Mouse (Mus musculus) T-helper 17 cell (primary cell): ENCODE measurements around the gene Ppm1l.
"Not testable (repeated sequence)": the region's sequence is repeated elsewhere in the genome, so short reads cannot be mapped to it uniquely, and the experiment has no call there.

ENCODE experiments used
- in situ Hi-C, 2 experiments: fragments of 300-600 bp; cut with MboI, MseI; formaldehyde crosslinking; loops; 1 replicate in 1 of 2; 2 replicates in 1 of 2; pipeline ENCODE4 v1.15.1; 2025; ENCODE audit warnings: high pct_unique_total_duplicates in 2 of 2

The Ppm1l gene

GRCm38 (mm10) chr3:69527384-69527783, 210.7 kb downstream of the Ppm1l start:
- in situ Hi-C loops = loop anchor here in 1 of 2 experiments (5.0 kb wide), 1 partner anchor 80 kb away; no protein-coding TSS in a partner anchor

DNA sequence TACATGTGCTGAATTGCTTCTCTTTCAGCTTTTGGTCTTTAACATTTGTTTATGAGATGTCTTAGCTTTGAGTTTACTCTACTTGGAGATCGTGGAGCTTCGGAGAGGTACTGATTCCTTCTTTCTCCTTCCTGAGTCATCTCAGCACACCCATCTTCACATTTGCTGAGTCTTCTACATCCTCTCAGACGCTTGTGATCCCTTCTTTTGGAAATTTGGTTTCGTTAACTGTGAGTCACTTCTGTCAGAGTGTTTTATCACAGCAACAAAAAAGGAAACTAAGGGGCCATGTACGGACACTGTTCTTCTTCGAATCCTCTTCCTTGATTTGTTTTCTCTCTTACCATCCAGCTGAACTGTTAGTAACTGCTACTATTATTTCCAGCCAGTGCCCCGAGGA, 212.9 kb downstream of the Ppm1l start:
- in situ Hi-C loops = loop anchor here in 1 of 2 experiments (5.0 kb wide), 1 partner anchor 82 kb away; no protein-coding TSS in a partner anchor

GRCm38 (mm10) chr3:69531511-69531910, 214.8 kb downstream of the Ppm1l start:
- in situ Hi-C loops = no loop called here

DNA sequence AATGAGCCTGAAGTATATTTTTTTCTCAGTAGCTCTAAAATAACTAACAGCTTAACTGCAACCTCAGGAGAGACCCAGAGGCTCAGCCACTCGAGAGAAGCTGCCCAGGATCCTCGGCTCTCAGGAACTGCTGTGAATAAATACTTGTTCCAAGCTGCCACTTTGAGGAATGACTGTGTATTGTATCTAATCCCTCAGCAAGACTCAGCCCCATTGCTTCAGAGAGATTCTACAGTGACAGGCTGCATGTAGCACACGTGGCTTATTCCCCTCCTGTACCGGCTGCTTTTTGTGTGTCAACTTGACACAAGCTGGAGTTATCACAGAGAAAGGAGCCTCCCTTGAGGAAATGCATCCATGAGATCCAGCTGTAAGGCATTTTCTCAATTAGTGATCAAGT, 216.0 kb downstream of the Ppm1l start:
- in situ Hi-C loops = no loop called here

DNA sequence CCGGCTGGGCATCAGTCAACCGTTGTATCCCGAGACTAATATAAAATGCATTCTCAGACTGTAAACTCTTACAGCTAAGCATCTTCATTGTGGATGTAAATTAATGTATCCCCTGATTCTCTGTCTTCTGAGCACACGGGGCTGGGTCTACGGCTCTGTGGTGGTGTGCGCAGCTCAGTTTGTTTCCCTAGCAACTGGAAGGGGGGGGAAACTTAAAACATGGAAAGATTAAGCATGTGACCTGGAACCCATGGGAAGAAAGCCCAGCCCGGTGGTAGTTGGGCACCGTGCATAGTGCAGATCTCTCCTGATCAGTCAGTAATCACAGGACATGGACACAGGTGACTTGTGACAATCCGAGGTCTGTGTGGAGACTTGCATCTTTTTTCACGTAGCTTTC, 218.8 kb downstream of the Ppm1l start:
- in situ Hi-C loops = no loop called here

DNA sequence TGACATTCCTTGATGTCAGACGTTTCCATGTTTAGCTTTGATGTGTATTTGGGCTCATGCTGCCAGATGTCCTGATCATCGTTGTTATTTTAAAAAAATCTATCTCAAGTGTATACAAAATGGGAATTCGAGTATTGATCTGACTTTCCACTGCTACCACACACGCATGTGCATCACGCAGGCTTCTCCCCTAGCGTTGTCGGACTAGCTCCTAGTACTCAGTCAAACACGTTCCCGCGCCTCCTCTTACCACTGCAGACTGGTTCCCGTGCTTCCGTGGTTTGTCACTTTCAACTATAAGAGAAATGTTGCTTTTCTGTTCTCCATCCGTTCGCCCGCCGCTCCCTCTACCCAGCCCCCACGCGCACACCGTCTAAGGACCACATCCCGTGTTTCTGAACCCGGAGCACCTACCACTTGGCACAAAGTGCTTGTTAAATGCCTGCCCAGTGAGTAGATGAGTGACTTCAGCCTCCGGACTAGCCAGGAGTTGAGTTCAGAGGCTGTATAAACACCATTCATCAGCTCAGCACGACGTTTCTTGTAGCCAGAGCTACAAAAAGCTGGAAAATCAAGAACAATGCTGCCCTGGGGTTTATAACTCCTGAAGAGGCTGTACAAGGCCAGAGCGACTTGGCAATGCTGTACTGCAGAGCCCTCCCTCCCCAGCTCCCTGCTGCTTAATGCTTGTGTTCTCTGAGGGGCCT, 219.4 kb downstream of the Ppm1l start:
- in situ Hi-C loops = no loop called here

- in situ Hi-C loops = no loop called here
These were observed 226.3 kb downstream of the Ppm1l start for GRCm38 (mm10) chr3:69542962-69543361.

- in situ Hi-C loops = no loop called here
These were observed 227.1 kb downstream of the Ppm1l start for GRCm38 (mm10) chr3:69543730-69544129.

DNA sequence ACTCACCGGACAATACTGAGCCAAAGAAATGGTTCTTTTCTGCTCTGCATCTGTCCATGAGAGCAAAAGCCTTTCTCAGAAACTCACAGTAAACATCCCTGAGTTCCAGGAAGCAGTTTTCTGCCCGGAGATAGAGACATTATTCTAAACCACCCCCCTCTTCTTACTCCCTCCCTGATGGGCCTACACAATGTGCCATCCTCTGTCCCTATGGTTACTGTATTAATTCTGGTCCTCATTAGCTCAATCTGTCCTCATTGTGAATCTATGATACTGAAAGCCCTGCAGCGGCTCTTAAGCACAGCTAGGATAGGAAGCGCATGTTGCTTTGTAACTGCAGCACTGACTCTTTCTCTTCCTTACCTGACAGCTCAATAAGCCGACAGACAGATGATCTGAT, 228.4 kb downstream of the Ppm1l start:
- in situ Hi-C loops = no loop called here

GRCm38 (mm10) chr3:69548704-69549455, 232.2 kb downstream of the Ppm1l start:
- in situ Hi-C loops = no loop called here

GRCm38 (mm10) chr3:69549602-69550001, 232.9 kb downstream of the Ppm1l start:
- in situ Hi-C loops = no loop called here

DNA sequence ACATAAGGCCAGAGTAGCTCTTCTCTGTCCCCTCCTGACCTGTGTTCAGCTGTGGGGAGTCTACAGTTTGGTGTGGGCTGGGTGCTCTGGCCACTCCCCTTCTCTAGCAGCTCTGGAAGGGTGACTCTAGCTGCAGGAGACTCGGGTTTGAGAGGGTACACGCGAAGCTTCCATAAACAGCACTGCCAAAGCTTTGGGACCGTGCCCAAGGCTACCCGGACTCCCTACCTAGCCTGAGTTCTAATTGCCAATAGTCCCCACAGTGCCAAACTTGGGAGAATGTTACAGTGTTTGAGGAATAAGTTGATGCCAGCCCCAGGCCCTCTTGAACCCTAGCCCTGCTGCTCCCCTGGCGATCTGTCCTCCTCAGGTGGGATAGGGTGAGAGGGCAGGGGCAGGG, 238.8 kb downstream of the Ppm1l start:
- in situ Hi-C loops = no loop called here

GRCm38 (mm10) chr3:69556092-69556778, 239.6 kb downstream of the Ppm1l start:
- in situ Hi-C loops = no loop called here

DNA sequence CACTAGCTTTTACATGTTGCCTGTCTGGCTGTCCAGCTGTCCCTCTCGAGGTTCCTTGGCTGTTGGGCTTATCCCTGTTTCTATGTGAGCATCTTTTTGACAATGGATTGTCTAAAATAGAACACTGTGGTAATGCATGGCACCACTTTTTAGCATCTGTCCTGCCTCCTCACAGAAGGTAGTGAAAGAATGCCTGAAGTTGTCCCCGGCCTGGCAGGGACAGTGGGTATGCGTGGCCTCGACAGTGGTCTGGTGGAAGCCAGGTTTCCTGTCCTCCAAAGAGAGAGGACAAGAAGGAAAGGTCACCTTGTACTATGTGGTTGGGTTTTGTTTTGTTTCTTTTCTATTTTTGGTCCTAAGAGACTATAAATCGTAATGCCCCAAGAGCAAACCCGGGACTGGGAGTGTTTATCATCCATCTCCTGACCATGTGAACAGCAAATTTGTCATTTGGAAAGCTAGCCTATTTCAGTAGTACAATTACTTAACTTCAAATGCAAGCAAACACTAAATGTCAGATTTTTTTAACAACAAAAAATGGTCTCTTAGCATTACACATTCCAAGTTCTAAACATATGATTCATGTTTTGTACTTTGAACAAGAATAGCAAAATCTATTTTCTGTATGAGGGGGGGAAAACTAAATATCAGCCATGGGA, 242.8 kb downstream of the Ppm1l start:
- in situ Hi-C loops = no loop called here

- in situ Hi-C loops = no loop called here
These were observed 243.3 kb downstream of the Ppm1l start for GRCm38 (mm10) chr3:69559975-69560330.

- in situ Hi-C loops = no loop called here
These were observed 245.0 kb downstream of the Ppm1l start for GRCm38 (mm10) chr3:69561686-69562085.

DNA sequence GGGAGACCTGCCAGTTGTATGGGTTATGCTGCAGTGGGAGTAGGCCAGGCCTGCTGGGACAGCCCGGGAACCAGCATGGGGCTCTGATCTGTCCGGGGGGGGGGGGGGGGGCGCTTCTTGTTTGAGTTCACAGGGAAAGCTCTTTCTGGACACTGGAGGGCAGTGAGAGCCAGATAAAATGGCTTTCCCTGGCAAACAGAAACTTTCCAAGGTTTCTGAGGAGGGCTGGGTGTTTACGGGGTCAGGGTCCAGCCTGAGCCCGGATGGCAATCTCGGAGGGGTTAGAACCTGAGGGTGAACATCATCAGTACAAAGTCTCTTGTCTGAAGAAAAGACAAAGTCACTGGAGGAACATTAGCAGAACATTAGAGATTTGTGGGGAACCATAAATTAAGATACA, 246.7 kb downstream of the Ppm1l start:
- in situ Hi-C loops = no loop called here

- in situ Hi-C loops = not testable (repeated sequence)
These were observed 248.9 kb downstream of the Ppm1l start for GRCm38 (mm10) chr3:69565586-69565985.

GRCm38 (mm10) chr3:69572561-69572960, 255.9 kb downstream of the Ppm1l start:
- in situ Hi-C loops = no loop called here

DNA sequence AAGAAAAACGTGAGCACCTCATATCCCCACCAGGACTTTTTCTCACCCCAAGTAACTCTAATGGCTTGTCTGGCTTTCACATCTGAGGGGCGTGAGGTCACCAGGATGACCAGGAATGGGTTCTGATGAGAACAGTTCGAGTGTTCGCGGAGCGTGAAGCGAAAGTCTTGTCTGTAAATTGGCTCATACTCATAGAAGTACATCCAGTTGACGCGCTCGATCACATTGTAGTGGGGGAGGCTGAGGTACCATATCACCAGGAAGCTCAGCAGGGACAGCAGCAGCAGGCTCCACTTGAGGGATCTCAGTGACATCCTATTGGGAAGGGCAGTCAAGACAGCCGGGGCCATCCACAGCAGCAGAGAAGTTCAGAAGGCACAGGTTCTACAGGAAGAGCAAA, 258.9 kb downstream of the Ppm1l start:
- in situ Hi-C loops = no loop called here

- in situ Hi-C loops = no loop called here
These were observed 260.1 kb downstream of the Ppm1l start for GRCm38 (mm10) chr3:69576715-69577114.

GRCm38 (mm10) chr3:69578791-69579190, 262.1 kb downstream of the Ppm1l start:
- in situ Hi-C loops = no loop called here
